In the genomic region with DNA sequence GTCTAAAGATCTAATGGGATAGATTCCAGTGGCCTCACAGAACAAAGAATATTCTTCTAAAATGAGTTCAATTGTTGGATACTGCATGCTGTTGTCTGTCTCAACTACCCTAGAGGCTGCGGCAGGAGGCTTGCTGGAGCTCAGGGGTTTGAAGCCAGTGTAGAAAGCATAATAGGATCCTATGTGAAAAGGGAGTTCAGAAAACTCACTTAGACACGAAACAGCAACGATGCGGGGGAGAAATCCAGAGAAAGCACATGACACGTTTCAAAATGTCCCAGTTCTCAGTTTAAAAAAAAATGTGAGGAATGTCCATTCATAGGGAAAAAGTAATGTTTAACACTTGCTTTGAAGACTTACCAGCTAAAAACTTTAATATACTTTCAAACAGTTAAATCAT, we compare ENCODE assay signal across 18 mouse cellular contexts. TPM values are rescaled to one million over a fixed set of nuclear protein-coding genes. Genes with fewer than 3 reads are reported as not detected.
"Had no signal": no experiment of that assay in that cellular context is flagged by ENCODE, and none has a peak within 500 bp of the region (broad histone marks: within the 10 kb centered on the region; RNA-seq: fewer than 3 reads in every experiment).

No protein-coding gene starts in this region.

- H3K27ac ChIP-seq: midbrain, embryonic 10.5 days; midbrain, embryonic 12.5 days; midbrain, embryonic 15.5 days; neural tube, embryonic 13.5 days; neural tube, embryonic 15.5 days had no signal

- DNase-seq: lung, adult 18-20 months; lung, postnatal 10 days; lung, postnatal 4 days; retina, postnatal 1 day; right cerebral cortex, postnatal 25 days; right cerebral cortex, postnatal 4 days; spleen, adult 18-20 months; thymus, adult 18-20 months; thymus, postnatal 14 days; thymus, postnatal 36 days had no signal

- H3K4me3 ChIP-seq: midbrain, embryonic 10.5 days; midbrain, embryonic 12.5 days; midbrain, embryonic 15.5 days; myocyte; neural tube, embryonic 13.5 days; neural tube, embryonic 15.5 days had no signal

- ATAC-seq: midbrain, embryonic 15.5 days had no signal

RNA-seq across cellular contexts. Expression of a gene that starts 21.9 kb away (rescaled TPM):
- total RNA-seq: megakaryocyte, adult 5-6 weeks; megakaryocyte-erythroid progenitor cell, adult 5-6 weeks had no signal
